Mouse (Mus musculus): Measurements from ENCODE around the gene Epo.

The Epo gene

DNA sequence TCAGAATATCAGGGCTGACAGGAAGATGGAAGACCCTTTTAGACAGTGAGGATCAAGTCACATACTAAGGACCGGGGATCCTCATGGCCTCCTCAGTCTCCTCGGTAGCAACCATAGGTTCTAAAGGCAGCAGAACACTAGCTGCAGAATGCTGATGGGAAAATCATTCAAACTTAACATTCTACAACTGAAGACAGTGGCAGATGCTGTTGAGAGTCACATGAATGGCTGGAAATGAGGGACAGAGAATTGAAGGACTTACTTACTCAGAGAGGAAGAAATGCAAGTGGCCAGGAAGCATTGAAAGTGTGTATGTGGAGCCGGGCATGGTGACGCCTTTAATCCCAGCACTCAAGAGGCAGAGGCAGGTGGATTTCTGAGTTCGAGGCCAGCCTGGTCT is 56.1 kb downstream of the Epo start, which contains the start of gene Zan:
Zan (minus strand) TSS at position 101 of the 400 bp plus-strand sequence.
- DNase-seq (ENCODE audit: low spot score) = no peak

DNA sequence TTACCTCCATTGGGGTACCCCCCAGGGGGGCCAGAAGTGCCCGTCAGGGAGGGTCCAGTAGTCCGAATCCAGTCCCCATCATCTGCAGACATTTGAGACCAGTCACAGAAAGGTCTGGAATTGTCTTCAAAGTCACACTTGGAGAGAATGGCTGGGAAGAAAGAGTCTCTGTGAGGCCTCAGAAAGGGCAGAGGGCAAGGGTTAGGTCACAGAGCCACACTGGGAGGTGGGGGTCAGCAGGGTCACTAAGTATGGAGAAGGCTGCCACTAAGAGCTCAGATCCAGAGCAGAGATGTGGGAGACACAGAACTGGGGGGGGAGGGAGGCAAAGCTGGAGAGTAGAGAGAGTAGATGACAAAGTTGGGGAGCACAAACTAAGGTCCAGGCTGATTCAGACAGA is 58.7 kb downstream of the Epo start:
- no peak for DNase-seq (ENCODE audit: low spot score)

DNA sequence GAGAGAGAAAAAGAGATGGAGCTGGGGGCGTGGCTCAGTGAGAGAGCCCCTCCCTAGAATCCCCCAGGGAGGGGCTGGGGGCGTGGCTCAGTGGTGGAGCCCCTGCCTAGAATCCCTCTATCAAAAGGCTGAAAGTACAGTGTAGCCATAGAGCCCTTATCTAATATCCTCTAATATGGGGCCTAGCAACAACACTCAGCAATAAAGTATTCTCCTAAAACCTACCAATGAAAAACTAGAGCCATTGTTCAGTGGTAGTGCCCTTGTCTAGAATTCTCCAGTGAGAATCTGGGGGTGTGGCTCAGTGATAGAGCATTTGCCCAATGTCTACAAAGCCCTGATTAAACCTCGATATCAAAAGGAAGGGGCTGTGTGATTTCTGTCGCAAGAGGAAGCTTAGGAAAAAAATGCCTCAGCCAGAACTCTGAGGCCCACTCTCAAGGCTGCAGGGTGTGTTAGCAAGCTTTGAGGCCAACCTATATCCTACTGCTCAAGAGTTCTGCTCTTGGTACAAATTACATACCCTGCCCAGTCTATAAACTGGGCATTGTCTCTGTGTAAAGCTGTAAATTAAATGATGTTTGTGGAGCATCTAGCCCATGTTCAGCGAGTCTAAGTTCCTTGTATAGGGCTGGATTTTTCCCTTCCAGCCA is 60.7 kb downstream of the Epo start:
- no peak for DNase-seq (ENCODE audit: low spot score)

DNA sequence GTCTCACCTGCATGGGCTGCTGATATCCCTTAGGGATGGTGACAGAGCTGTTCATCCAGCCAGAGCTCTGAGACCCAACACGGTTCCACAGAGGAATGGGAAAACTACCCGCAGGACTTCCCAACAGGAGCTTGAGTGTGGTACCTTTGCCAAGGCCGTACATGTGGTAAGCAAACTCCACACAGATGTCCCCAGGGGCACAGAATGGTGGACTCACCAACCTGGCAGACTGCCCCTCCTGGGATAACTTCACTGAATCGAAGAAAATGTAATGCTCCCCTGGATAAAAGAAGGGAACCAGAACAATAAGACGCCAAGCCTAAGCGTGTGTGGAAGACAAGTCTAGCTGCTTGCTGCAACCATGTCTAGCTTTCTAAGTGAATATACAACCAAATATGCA is 66.1 kb downstream of the Epo start:
- DNase-seq (ENCODE audit: low spot score) = no peak

DNA sequence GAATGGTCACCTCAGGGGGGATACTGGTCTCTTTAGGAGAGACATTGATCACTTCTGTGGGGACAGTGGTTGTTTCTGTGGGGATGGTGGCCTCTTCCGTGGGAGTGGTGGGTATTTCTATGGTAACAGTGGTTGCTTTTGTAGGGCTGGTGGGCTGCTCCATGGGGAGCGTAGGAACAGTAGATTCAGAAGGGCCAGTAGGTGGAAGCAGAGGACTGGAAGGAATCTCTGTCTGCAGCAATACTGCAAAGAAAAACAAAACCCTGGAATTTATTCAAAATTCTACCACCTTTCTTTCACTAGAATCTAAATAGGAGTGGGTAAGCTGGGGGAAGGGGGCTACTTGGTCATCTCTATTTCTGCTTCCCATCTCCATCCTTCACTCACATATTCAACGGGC is 68.0 kb downstream of the Epo start:
- no peak for DNase-seq (ENCODE audit: low spot score)

DNA sequence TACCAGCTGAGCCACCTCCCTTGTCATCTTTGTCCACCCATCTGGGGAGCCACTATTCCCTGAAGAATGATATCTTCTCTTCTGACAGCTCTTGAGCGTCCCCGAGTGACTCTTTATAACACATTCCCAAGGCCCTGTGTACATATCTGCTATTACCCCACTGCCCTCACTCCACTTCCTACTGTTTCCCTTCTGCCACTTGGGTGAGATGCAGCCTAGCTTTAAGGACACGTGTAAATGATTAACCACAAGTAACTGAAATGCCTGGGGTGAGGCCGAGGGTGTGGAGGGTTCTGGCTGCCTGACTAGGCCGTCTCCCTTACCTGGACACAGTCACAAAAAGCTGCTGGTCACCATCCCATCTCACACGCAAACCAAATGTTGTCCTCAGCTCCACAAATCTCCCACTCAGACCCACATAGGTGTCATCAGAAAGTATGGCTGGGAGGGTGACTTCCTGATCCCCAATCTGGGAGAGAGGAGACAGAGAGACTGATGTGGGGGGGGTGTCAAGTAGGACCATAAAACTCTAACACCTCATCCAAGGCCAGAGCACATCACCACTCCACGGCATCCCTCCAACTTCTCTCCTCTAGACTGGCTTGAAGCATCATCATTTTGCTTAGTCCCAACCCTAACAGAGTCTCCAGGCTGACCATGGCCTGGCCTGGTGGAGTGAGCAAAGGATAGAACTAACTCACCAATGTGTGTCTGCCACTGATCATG is 77.0 kb downstream of the Epo start:
- no peak for DNase-seq (ENCODE audit: low spot score)

DNA sequence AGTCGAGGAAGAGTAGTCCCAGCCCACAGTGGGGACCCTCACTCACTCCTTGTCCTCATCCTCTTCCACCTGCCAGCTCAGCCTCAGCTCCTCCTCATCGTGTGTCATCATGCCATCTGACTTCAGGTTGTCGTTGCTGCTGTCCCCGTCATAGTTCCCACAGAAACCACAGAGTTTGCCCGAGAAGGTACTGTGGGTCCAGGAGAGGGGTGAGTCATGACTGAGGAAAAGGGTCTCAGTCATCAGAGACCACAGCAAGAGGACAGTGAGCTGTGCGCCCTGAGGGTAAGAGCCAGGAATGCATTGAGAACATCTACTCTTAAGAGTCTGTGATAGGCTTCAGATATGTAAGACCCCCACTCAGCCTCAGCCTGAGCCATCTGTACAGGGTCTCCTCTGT is 77.8 kb downstream of the Epo start:
- DNase-seq (ENCODE audit: low spot score) = no peak

DNA sequence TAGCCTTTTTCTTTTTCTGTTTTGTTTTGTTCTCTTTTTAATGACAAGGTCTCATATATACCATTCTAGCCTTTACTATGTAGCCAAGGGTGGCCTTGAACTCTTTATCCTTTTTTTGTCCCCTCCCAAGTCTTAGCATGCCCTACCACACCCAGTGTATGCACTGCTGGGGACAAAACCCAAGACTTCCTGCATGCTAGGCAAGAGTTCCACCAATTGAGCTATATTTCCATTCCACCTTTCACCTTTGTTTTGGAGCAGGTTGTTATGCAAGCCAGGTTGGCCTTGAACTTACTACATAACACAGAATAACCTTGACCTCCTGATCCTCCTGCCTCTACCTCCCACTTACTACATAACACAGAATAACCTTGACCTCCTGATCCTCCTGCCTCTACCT is 87.5 kb downstream of the Epo start:
- DNase-seq (ENCODE audit: low spot score) = no peak

DNA sequence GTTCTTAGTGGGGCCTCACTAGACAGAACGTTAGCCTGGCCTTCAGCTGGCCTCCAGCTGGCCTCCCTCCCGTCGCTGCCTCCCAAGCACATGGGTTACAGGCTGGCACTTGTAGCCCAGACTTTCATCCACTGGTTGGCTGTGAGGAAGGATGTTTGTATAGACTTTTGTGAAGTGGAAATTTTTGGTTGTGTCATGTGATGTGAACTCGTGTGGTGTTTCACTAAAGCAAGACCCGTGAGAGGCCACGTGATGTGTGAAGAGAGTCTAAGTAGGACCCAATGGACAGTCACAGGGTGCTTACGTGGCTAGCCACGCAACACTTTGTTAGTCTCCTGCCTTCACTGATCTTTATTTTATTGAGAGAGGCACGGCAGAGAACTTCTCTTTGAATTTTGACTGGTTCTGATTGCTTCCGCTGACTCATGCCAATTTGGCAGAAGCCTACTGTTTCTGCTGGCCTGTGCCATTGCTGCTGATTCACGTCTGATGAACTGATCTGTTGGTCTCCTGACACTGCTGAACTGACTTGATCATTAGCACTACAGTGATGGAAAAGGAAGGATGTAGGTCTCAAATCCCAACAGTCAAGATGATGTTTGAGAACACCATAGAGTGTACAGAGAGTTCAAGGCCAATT is 92.7 kb downstream of the Epo start:
- DNase-seq (ENCODE audit: low spot score) = no peak

DNA sequence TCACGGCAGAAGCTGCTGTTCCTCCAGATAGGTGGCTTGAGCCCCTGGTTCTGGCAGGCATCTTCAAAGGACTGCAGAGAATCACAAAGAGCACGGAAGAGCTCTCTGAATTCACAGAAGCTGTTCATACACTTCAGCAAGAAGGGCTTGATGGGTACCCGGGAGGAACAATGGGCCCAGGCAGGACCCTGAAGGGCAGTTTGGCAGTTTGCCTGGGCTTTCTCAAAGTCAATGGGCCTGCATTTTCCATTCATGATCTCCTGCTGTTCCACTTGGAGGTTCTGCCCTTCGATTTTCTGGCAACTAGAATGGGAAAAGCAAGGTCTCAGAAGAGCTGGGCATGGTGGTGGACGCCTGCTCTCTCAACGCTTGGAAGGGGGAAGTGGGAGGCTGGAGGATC is 99.2 kb downstream of the Epo start:
- DNase-seq (ENCODE audit: low spot score) = no peak

All from urinary bladder, postnatal 10 days (tissue).